Mouse (Mus musculus): ENCODE results near the gene Irgq. TPM values are rescaled to one million over a fixed set of nuclear protein-coding genes. Genes with fewer than 3 reads are reported as not detected.

The Irgq gene
- total RNA-seq (2023): 10 to 100 TPM; 24.8 to 25.6 TPM

GRCm38 (mm10) chr7:24530062-24530931 is at the start of gene Irgq:
Gene Irgq (plus strand): TSS chr7:24530689.

GRCm38 (mm10) chr7:24481474-24482207 is 48.8 kb upstream of the Irgq start, which contains the start of gene Cadm4:
Gene Cadm4 (plus strand): TSS chr7:24482023.

GRCm38 (mm10) chr7:24506838-24507725 is 23.4 kb upstream of the Irgq start, which contains the start of gene Zfp428:
Gene Zfp428 (plus strand): TSS chr7:24507006.

GRCm38 (mm10) chr7:24512355-24512754 is 18.1 kb upstream of the Irgq start, which contains the start of gene AC161166.1:
Gene AC161166.1 (minus strand): TSS chr7:24512455.

GRCm38 (mm10) chr7:24546068-24546614 is 15.7 kb downstream of the Irgq start, which contains the start of the genes Pinlyp and Xrcc1:
Gene Pinlyp (minus strand): TSS chr7:24546118.
Gene Xrcc1 (plus strand): TSS chr7:24546289.

GRCm38 (mm10) chr7:24587330-24588105 is 57.0 kb downstream of the Irgq start, which contains the start of the genes Ethe1 and Zfp575:
Gene Ethe1 (plus strand): TSS chr7:24587543.
Gene Zfp575 (minus strand): TSS chr7:24587641.

Other genes starting within 250 kb of the Irgq start
- 10 to 100 TPM; 10.7 to 11.3 TPM for gene Zfp61, start 229.5 kb upstream of the Irgq start, total RNA-seq (2023)
- 10 to 100 TPM in 1 of 2 experiments, 1 to 10 TPM in 1; 6.4 to 14.3 TPM for gene Zfp94, start 214.0 kb upstream of the Irgq start, total RNA-seq (2023)
- gene Tescl, start 196.8 kb upstream of the Irgq start, total RNA-seq (2023): not detected
- gene Lypd5, start 181.5 kb upstream of the Irgq start, total RNA-seq (2023): not detected
- gene Kcnn4, start 160.4 kb upstream of the Irgq start, total RNA-seq (2023): 1 to 10 TPM; 4.2 to 9.5 TPM
- 10 to 100 TPM; 77.0 to 91.8 TPM for gene Smg9, start 131.1 kb upstream of the Irgq start, total RNA-seq (2023)
- 1 to 10 TPM; 5.0 to 7.7 TPM for gene Irgc1, start 78.4 kb upstream of the Irgq start, total RNA-seq (2023)
- gene Plaur, start 68.2 kb upstream of the Irgq start, total RNA-seq (2023): 100 to 1,000 TPM; 432 to 444 TPM
- 1 to 10 TPM; 1.1 to 1.3 TPM for gene Cadm4, start 48.7 kb upstream of the Irgq start, total RNA-seq (2023)
- 1 to 10 TPM in 1 of 2 experiments, under 1 TPM in 1; 0.93 to 1.3 TPM for gene Zfp428, start 23.7 kb upstream of the Irgq start, total RNA-seq (2023)
- gene AC161166.1, start 18.2 kb upstream of the Irgq start, total RNA-seq (2023): not detected
- gene Pinlyp, start 15.4 kb downstream of the Irgq start, total RNA-seq (2023): under 1 TPM in 1 of 2 experiments, not detected in 1; 0.67 TPM
- gene Xrcc1, start 15.6 kb downstream of the Irgq start, total RNA-seq (2023): 100 to 1,000 TPM in 1 of 2 experiments, 10 to 100 TPM in 1; 93.4 to 102 TPM
- 10 to 100 TPM; 12.1 to 13.1 TPM for gene Ethe1, start 56.9 kb downstream of the Irgq start, total RNA-seq (2023)
- gene Zfp575, start 57.0 kb downstream of the Irgq start, total RNA-seq (2023): not detected
- gene Phldb3, start 80.1 kb downstream of the Irgq start, total RNA-seq (2023): 10 to 100 TPM; 28.9 to 29.4 TPM
- under 1 TPM; 0.33 to 0.64 TPM for gene Lypd3, start 105.9 kb downstream of the Irgq start, total RNA-seq (2023)
- gene Tex101, start 146.0 kb downstream of the Irgq start, total RNA-seq (2023): not detected
- not detected for gene BC049730, start 178.6 kb downstream of the Irgq start, total RNA-seq (2023)
- gene Gm4763, start 196.2 kb downstream of the Irgq start, total RNA-seq (2023): not detected
- under 1 TPM in 1 of 2 experiments, not detected in 1; 0.38 TPM for gene Cd177, start 229.6 kb downstream of the Irgq start, total RNA-seq (2023)
- not detected for gene Ceacam10, start 246.5 kb downstream of the Irgq start, total RNA-seq (2023)

Measured in B cell, adult 67 days (primary cell).